Mouse (Mus musculus): Measurements from ENCODE around the gene Tff1. TPM values are rescaled to one million over a fixed set of nuclear protein-coding genes. Genes with fewer than 3 reads are reported as not detected.
A peak's percentile ranks its signal among the peaks of the same experiment; 100 is the strongest.

The Tff1 gene
- total RNA-seq (2015; ENCODE audit: low replicate concordance) (not detected in 2 replicates), total RNA-seq (2017; ENCODE audit: low replicate concordance) (not detected in 2 replicates)

- no peak for ATAC-seq (replicated peaks; ENCODE audit: low FRiP score, poor library complexity, severe bottlenecking)
These were observed at the start of gene Tff1 for GRCm38 (mm10) chr17:31165127-31165526. Gene Tff1, minus strand, starts transcription at chr17:31165277.

- no peak for ATAC-seq (replicated peaks; ENCODE audit: low FRiP score, poor library complexity, severe bottlenecking)
These were observed 46.8 kb upstream of the Tff1 start for GRCm38 (mm10) chr17:31211881-31212280.

GRCm38 (mm10) chr17:31210299-31210698 is 45.2 kb upstream of the Tff1 start:
- ATAC-seq (replicated peaks; ENCODE audit: low FRiP score, poor library complexity, severe bottlenecking): no peak

GRCm38 (mm10) chr17:31209376-31209930 is 44.4 kb upstream of the Tff1 start:
- ATAC-seq (replicated peaks; ENCODE audit: low FRiP score, poor library complexity, severe bottlenecking): no peak

GRCm38 (mm10) chr17:31208654-31209053 is 43.6 kb upstream of the Tff1 start:
- ATAC-seq (replicated peaks; ENCODE audit: low FRiP score, poor library complexity, severe bottlenecking): no peak

- ATAC-seq (replicated peaks; ENCODE audit: low FRiP score, poor library complexity, severe bottlenecking): peak; percentile 35
These were observed 42.8 kb upstream of the Tff1 start, which contains the start of gene Ubash3a for GRCm38 (mm10) chr17:31207771-31208334. Gene Ubash3a, plus strand, starts transcription at chr17:31207873.

- no peak for ATAC-seq (replicated peaks; ENCODE audit: low FRiP score, poor library complexity, severe bottlenecking)
These were observed 33.8 kb upstream of the Tff1 start, which contains the start of gene Tmprss3 for GRCm38 (mm10) chr17:31198877-31199276. Gene Tmprss3, minus strand, starts transcription at chr17:31198977.

GRCm38 (mm10) chr17:31196283-31196682 is 31.2 kb upstream of the Tff1 start:
- ATAC-seq (replicated peaks; ENCODE audit: low FRiP score, poor library complexity, severe bottlenecking): no peak

GRCm38 (mm10) chr17:31195207-31195606 is 30.1 kb upstream of the Tff1 start:
- no peak for ATAC-seq (replicated peaks; ENCODE audit: low FRiP score, poor library complexity, severe bottlenecking)

GRCm38 (mm10) chr17:31193360-31193759 is 28.3 kb upstream of the Tff1 start:
- no peak for ATAC-seq (replicated peaks; ENCODE audit: low FRiP score, poor library complexity, severe bottlenecking)

- ATAC-seq (replicated peaks; ENCODE audit: low FRiP score, poor library complexity, severe bottlenecking): no peak
These were observed 27.6 kb upstream of the Tff1 start for GRCm38 (mm10) chr17:31192663-31193062.

- no peak for ATAC-seq (replicated peaks; ENCODE audit: low FRiP score, poor library complexity, severe bottlenecking)
These were observed 26.7 kb upstream of the Tff1 start for GRCm38 (mm10) chr17:31191825-31192224.

- ATAC-seq (replicated peaks; ENCODE audit: low FRiP score, poor library complexity, severe bottlenecking): no peak
These were observed 22.3 kb upstream of the Tff1 start for GRCm38 (mm10) chr17:31187370-31187769.

- no peak for ATAC-seq (replicated peaks; ENCODE audit: low FRiP score, poor library complexity, severe bottlenecking)
These were observed 19.4 kb upstream of the Tff1 start for GRCm38 (mm10) chr17:31184269-31184990.

GRCm38 (mm10) chr17:31183180-31183974 is 18.3 kb upstream of the Tff1 start:
- ATAC-seq (replicated peaks; ENCODE audit: low FRiP score, poor library complexity, severe bottlenecking): no peak

GRCm38 (mm10) chr17:31181490-31181889 is 16.4 kb upstream of the Tff1 start:
- no peak for ATAC-seq (replicated peaks; ENCODE audit: low FRiP score, poor library complexity, severe bottlenecking)

GRCm38 (mm10) chr17:31176321-31176720 is 11.2 kb upstream of the Tff1 start:
- ATAC-seq (replicated peaks; ENCODE audit: low FRiP score, poor library complexity, severe bottlenecking): no peak

GRCm38 (mm10) chr17:31169796-31170195 is 4.7 kb upstream of the Tff1 start:
- no peak for ATAC-seq (replicated peaks; ENCODE audit: low FRiP score, poor library complexity, severe bottlenecking)

- ATAC-seq (replicated peaks; ENCODE audit: low FRiP score, poor library complexity, severe bottlenecking): no peak
These were observed 1.3 kb downstream of the Tff1 start for GRCm38 (mm10) chr17:31163821-31164220.

GRCm38 (mm10) chr17:31162607-31163006 is 2.5 kb downstream of the Tff1 start:
- ATAC-seq (replicated peaks; ENCODE audit: low FRiP score, poor library complexity, severe bottlenecking): no peak
